Comparison of ENCODE assay signal across 15 mouse cellular contexts in genomic region chr11:88622496-88622895, GRCm38 (mm10).
DNase-seq lines count a peak whose midpoint lies in the region; ATAC-seq and TF ChIP-seq lines count a peak whose summit lies in the region.
"Had no signal": no experiment of that assay in that cellular context is flagged by ENCODE, and none has a peak within 500 bp of the region (broad histone marks: within the 10 kb centered on the region; RNA-seq: fewer than 3 reads in every experiment).

No protein-coding gene starts in this region.

- peak overlapping the region in 1 of 2 experiments; percentile 70; a peak in 2 of 4 replicates for H3K27ac ChIP-seq in heart, embryonic 14.5 days (replicated peaks in 1 of 2; ENCODE audit: control insufficient read depth in 1 of 2, insufficient read depth in 1 of 2, low read depth in 2 of 2, low read length in 2 of 2)
- H3K27ac ChIP-seq in left cerebral cortex, adult 2 months, result peak overlapping the region; percentile 66; the same call in 1 of the 2 replicates
- H3K27ac ChIP-seq: limb, embryonic 12.5 days; macrophage; stomach, embryonic 15.5 days had no signal

- 21% methylated on average over 6 of the region's 6 CpGs for WGBS in heart, embryonic 14.5 days

- no peaks in the 10 kb centered on the region for H3K36me3 ChIP-seq in heart, embryonic 14.5 days (ENCODE audit: control insufficient read depth, insufficient read depth, low read length)
- H3K36me3 ChIP-seq: limb, embryonic 12.5 days; stomach, embryonic 15.5 days had no signal

- ATAC-seq in CD4-positive, CD25-positive, alpha-beta regulatory T cell, adult 4 months, result no peak
- ATAC-seq in heart, embryonic 14.5 days (ENCODE audit: insufficient number of reproducible peaks, insufficient read depth, low FRiP score, low read depth), result no peak
- ATAC-seq: intestine, embryonic 16.5 days had no signal

- no peaks in the 10 kb centered on the region for H3K9me3 ChIP-seq in heart, embryonic 14.5 days (ENCODE audit: control insufficient read depth, low read length)
- H3K9me3 ChIP-seq: limb, embryonic 12.5 days; stomach, embryonic 15.5 days had no signal

- no peaks in the 10 kb centered on the region for H3K27me3 ChIP-seq in heart, embryonic 14.5 days (ENCODE audit: control insufficient read depth, insufficient read depth, low read length)
- H3K27me3 ChIP-seq: limb, embryonic 12.5 days; stomach, embryonic 15.5 days had no signal

- H3K4me2 ChIP-seq in heart, embryonic 14.5 days (ENCODE audit: low read length), result no peak overlapping the region
- H3K4me2 ChIP-seq: limb, embryonic 12.5 days; stomach, embryonic 15.5 days had no signal

- peak overlapping the region; percentile 55; the same call in 1 of the 2 replicates for H3K9ac ChIP-seq in heart, embryonic 14.5 days (ENCODE audit: low read length)
- H3K9ac ChIP-seq: limb, embryonic 12.5 days; stomach, embryonic 15.5 days had no signal

- DNase-seq in CD4-positive, CD25-positive, alpha-beta regulatory T cell, adult 2 months (ENCODE audit: low read depth, low spot score), result peak; percentile 46
- DNase-seq in heart, adult 9 months (ENCODE audit: low spot score in 2 of 2), result no peak
- no peak for DNase-seq in left cerebral cortex, adult 2 months (ENCODE audit: extremely low spot score in 1 of 2, low spot score in 2 of 2)
- no peak for DNase-seq in left cerebral cortex, postnatal 14 days (ENCODE audit: low spot score in 2 of 2)
- DNase-seq in thymus, postnatal 25 days, result peak; percentile 22
- DNase-seq in thymus, adult 18-20 months, result no peak
- DNase-seq: cerebellum, adult 11 months; gastrocnemius, postnatal 25 days; right cerebral cortex, postnatal 25 days had no signal

- H3K4me1 ChIP-seq in heart, embryonic 14.5 days (ENCODE audit: control insufficient read depth in 2 of 2, insufficient read depth in 2 of 2, low read length in 2 of 2), result peaks cover 51 to 90% of the 10 kb centered on the region in 2 experiments

- intact Hi-C loops in left cerebral cortex, adult 2 months (cut with DNase I), result loop anchor here (5.0 kb wide), 1 partner anchor 35 kb away; no protein-coding TSS in a partner anchor
- intact Hi-C loops in left cerebral cortex, postnatal 14 days (cut with DNase I), result no loop called here

- H3K4me3 ChIP-seq in heart, embryonic 14.5 days (ENCODE audit: control insufficient read depth in 1 of 2, insufficient read depth in 1 of 2, low read depth in 1 of 2, low read length in 2 of 2), result no peak overlapping the region
- H3K4me3 ChIP-seq in left cerebral cortex, adult 2 months, result no peak overlapping the region
- H3K4me3 ChIP-seq: limb, embryonic 12.5 days; stomach, embryonic 15.5 days had no signal

- no peak for TF ChIP-seq CTCF in left cerebral cortex, adult 2 months (IDR thresholded peaks at IDR 0.05)

Comparison
In these comparisons a context has a peak if more than half of its experiments do, and no peak if none do; other contexts are left out.
1. DNase-seq: peak in CD4-positive, CD25-positive, alpha-beta regulatory T cell, adult 2 months (single experiment) and thymus, postnatal 25 days (single experiment); none in heart, adult 9 months (0 of 2), left cerebral cortex, adult 2 months (0 of 2), left cerebral cortex, postnatal 14 days (0 of 2) and thymus, adult 18-20 months (0 of 2).